Mouse (Mus musculus) limb, embryonic 14.5 days (tissue): ENCODE measurements around the gene Notch2. TPM values are rescaled to one million over a fixed set of nuclear protein-coding genes. Genes with fewer than 3 reads are reported as not detected.
A peak's percentile ranks its signal among the peaks of the same experiment; 100 is the strongest.

Source experiments
- ATAC-seq: fragments of 200-750 bp; cut with Nextera tagmentation; 2 replicates; pipeline ENCODE4 v1.8.0; 2017; ENCODE audit warnings: low read depth, moderate number of reproducible peaks, moderate TSS enrichment; ENCODE audit not compliant: low FRiP score
- DNase-seq: peaks from one replicate; pipeline ENCODE4 v3.0.0-alpha.2; 2015; ENCODE audit warnings: low spot score
- H3K27ac ChIP-seq: fragments of 300-500 bp; sonication (generic); replicated peaks from 2 replicates; pipeline ENCODE4 v1.5.1; 2014; ENCODE audit warnings: low read depth, mild to moderate bottlenecking, low read length, moderate library complexity, mixed read lengths
- H3K27me3 ChIP-seq: fragments of 300-500 bp; sonication (generic); 2 replicates; pipeline ENCODE4 v1.6.1; 2014; ENCODE audit warnings: low read length, mixed read lengths; ENCODE audit not compliant: control insufficient read depth, insufficient read depth
- H3K36me3 ChIP-seq: fragments of 300-500 bp; sonication (generic); 2 replicates; pipeline ENCODE4 v1.6.1; 2014; ENCODE audit warnings: mild to moderate bottlenecking, low read length, moderate library complexity, mixed read lengths; ENCODE audit not compliant: control insufficient read depth, insufficient read depth
- H3K4me1 ChIP-seq: fragments of 300-500 bp; sonication (generic); 2 replicates; pipeline ENCODE4 v1.6.1; 2014; ENCODE audit warnings: antibody characterized with exemption, low read length, mixed read lengths; ENCODE audit not compliant: control insufficient read depth, insufficient read depth
- H3K4me2 ChIP-seq: fragments of 300-500 bp; sonication (generic); replicated peaks from 2 replicates; pipeline ENCODE4 v1.6.1; 2014; ENCODE audit warnings: low read depth, mild to moderate bottlenecking, low read length, moderate library complexity; ENCODE audit not compliant: severe bottlenecking
- H3K4me3 ChIP-seq: fragments of 300-500 bp; sonication (generic); replicated peaks from 2 replicates; pipeline ENCODE4 v1.5.1; 2014; ENCODE audit warnings: low read length
- H3K9ac ChIP-seq: fragments of 300-500 bp; sonication (generic); 2 replicates; pipeline ENCODE4 v1.6.1; 2014; ENCODE audit warnings: mild to moderate bottlenecking, low read depth, low read length, moderate library complexity; ENCODE audit not compliant: severe bottlenecking
- H3K9me3 ChIP-seq: fragments of 300-500 bp; sonication (generic); 2 replicates; pipeline ENCODE4 v1.6.1; 2016; ENCODE audit warnings: low read length; ENCODE audit not compliant: control insufficient read depth
- POLR2A ChIP-seq: fragments of 200-500 bp; IDR thresholded peaks from 2 replicates; pipeline ENCODE4 v1.8.0; 2012; ENCODE audit warnings: inconsistent platforms, mild to moderate bottlenecking, moderate library complexity, borderline replicate concordance; ENCODE audit not compliant: insufficient read depth, insufficient read length; ENCODE audit errors: extremely low read depth
- WGBS: fragments of 180-500 bp; shearing (Covaris S2); extraction: QIAGEN DNeasy Blood & Tissue Kit; methylation state at CpG from one replicate; pipeline ENCODE4 v1.1.7; 2014; 5-methylcytosine and 5-hydroxymethylcytosine counted together
- polyA plus RNA-seq, 2 experiments: library from polyadenylated mRNA; depleted of rRNA in 1 of 2; stranded (reverse) in 1 of 2; unstranded in 1 of 2; fragments of >200 nt; fragmentation: Nextera tagmentation in 1 of 2; extraction: Ambion mirVana in 1 of 2; gene quantifications; 2 replicates each; pipeline versions ENCODE4 v1.2.1 to v1.2.3; 2012 to 2014

Gene Notch2
- polyA plus RNA-seq, 2 experiments = 38.7 to 48.5 TPM

GRCm38 (mm10) chr3:98015205-98016171 lies 2.2 kb downstream of the Notch2 start:
- Histone ChIP-seq H3K9ac (peak overlapping the region; percentile 91), H3K9me3 (no peaks in the 10 kb centered on the region), H3K36me3 (0 out of 2 replicates have a peak, but pooled peaks cover 3% of the 10 kb centered on the region), H3K4me1 (peaks cover 55% of the 10 kb centered on the region), H3K27me3 (no peaks in the 10 kb centered on the region), H3K27ac (no peak overlapping the region), H3K4me3 (peak overlapping the region; percentile 85), H3K4me2 (peak overlapping the region; percentile 68)
- no peak for ATAC-seq
- DNase-seq = no peak
- 48% methylated on average over 14 of the region's 14 CpGs for WGBS
- TF ChIP-seq POLR2A = no peak

GRCm38 (mm10) chr3:98016901-98017591 lies 3.7 kb downstream of the Notch2 start:
- no peak for ATAC-seq
- no peak overlapping the region for H3K9ac ChIP-seq
- DNase-seq = no peak
- WGBS = 43% methylated on average over 5 of the region's 5 CpGs
- TF ChIP-seq POLR2A = no peak
- H3K36me3 ChIP-seq = 0 out of 2 replicates have a peak, but pooled peaks cover 3% of the 10 kb centered on the region
- no peak overlapping the region for H3K27ac ChIP-seq
- peak overlapping the region; percentile 85; the same call in 1 of the 2 replicates for H3K4me3 ChIP-seq
- no peaks in the 10 kb centered on the region for H3K27me3 ChIP-seq
- H3K9me3 ChIP-seq = no peaks in the 10 kb centered on the region
- peaks cover 69% of the 10 kb centered on the region for H3K4me1 ChIP-seq
- peak overlapping the region; percentile 68 for H3K4me2 ChIP-seq

GRCm38 (mm10) chr3:98018187-98018586 lies 4.9 kb downstream of the Notch2 start:
- WGBS = 79% methylated on average over 4 of the region's 4 CpGs
- Histone ChIP-seq H3K4me3 (no peak overlapping the region), H3K27ac (no peak overlapping the region), H3K9ac (no peak overlapping the region), H3K36me3 (0 out of 2 replicates have a peak, but pooled peaks cover 3% of the 10 kb centered on the region), H3K4me1 (peaks cover 70% of the 10 kb centered on the region), H3K4me2 (no peak overlapping the region), H3K9me3 (no peaks in the 10 kb centered on the region), H3K27me3 (no peaks in the 10 kb centered on the region)
- TF ChIP-seq POLR2A = no peak
- DNase-seq (no peak), ATAC-seq (no peak)

DNA sequence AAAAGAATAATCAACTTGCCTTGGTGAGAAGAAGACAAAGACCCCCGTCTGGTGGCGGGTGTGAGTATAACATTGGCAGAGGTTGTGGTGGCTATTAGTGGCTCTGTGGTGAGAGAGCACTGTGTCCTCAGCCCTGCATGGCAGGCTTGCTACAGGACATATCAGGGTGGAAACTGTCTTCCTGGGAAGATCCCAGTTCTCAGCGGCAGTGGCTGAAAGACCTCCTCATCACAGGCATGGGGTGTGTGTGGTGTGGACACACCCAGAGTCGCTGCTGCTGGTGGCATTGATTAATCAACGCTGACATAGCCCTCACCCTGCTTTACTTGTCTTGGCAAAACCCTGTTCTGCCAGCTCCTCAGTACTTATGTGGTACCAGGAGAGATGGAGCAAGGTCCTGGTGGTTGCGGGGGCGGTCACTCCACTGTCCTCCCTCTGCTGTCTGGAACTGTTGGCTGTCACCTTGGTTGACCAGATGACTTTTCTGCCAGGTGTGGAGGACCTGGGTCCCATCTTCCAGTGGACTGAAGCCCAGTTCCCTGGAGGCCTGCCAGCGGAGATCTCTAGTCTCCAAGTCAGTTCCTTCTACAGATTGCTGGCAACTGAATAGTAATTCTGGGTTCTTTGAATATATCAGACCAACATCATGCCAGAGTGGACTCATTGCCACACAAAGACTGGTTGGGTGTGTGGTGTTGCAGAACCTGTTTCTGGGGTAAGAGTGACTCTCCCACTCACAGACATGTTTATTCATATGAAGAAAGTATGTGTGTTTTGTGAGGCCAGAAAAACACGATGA lies 7.3 kb downstream of the Notch2 start:
- Histone ChIP-seq H3K9ac (no peak overlapping the region), H3K4me1 (peaks cover 85% of the 10 kb centered on the region), H3K27me3 (no peaks in the 10 kb centered on the region), H3K36me3 (0 out of 2 replicates have a peak, but pooled peaks cover 3% of the 10 kb centered on the region), H3K4me2 (no peak overlapping the region), H3K27ac (no peak overlapping the region), H3K4me3 (no peak overlapping the region), H3K9me3 (no peaks in the 10 kb centered on the region)
- DNase-seq (no peak), ATAC-seq (no peak)
- 82% methylated on average over 9 of the region's 9 CpGs for WGBS
- no peak for TF ChIP-seq POLR2A
